Mouse (Mus musculus) bone marrow, adult 2 months (tissue): ENCODE measurements around the gene Mbnl3. TPM values are rescaled to one million over a fixed set of nuclear protein-coding genes. Genes with fewer than 3 reads are reported as not detected.

Experiments used
- H3K27ac ChIP-seq: fragments of 200-500 bp; 2 replicates; pipeline ENCODE4 v1.5.1; 2012; ENCODE audit warnings: low read depth, mild to moderate bottlenecking, control low read depth, inconsistent platforms, low read length; ENCODE audit not compliant: control insufficient read depth, poor library complexity, insufficient read depth
- H3K4me1 ChIP-seq: fragments of 200-500 bp; 2 replicates; pipeline ENCODE4 v1.6.1; 2011; ENCODE audit warnings: low read length; ENCODE audit not compliant: control insufficient read depth, insufficient read depth
- H3K4me3 ChIP-seq: fragments of 200-500 bp; replicated peaks from 2 replicates; pipeline ENCODE3; 2011; ENCODE audit warnings: mild to moderate bottlenecking, low read depth, low read length, control low read depth; ENCODE audit not compliant: control insufficient read depth
- CTCF ChIP-seq: fragments of 200-500 bp; IDR thresholded peaks from 2 replicates; pipeline ENCODE4 v1.5.1; 2011; ENCODE audit warnings: low read length, control low read depth; ENCODE audit not compliant: control insufficient read depth, insufficient read depth
- POLR2A ChIP-seq: fragments of 200-500 bp; IDR thresholded peaks from 2 replicates; pipeline ENCODE4 v1.6.1; 2011; ENCODE audit warnings: low read depth, mild to moderate bottlenecking, control low read depth, low read length, borderline replicate concordance; ENCODE audit not compliant: control insufficient read depth
- WGBS: fragments of 180-500 bp; shearing (Covaris S2); methylation state at CpG from one replicate; pipeline ENCODE4 v1.1.7; 2018; 5-methylcytosine and 5-hydroxymethylcytosine counted together
- polyA plus RNA-seq: library from polyadenylated mRNA; stranded (reverse); fragments of >200 nt; gene quantifications from 2 replicates; pipeline ENCODE4 v1.2.4, GENCODE M21; 2011; ENCODE audit warnings: low replicate concordance; ENCODE audit not compliant: missing spikeins, insufficient read depth, insufficient read length

The Mbnl3 gene
- polyA plus RNA-seq, 1 experiment: 8.2 TPM

- TF ChIP-seq CTCF (no peak), POLR2A (no peak)
- WGBS: 49% methylated on average over 5 of the region's 5 CpGs
These were observed 36.8 kb downstream of the Mbnl3 start for GRCm38 (mm10) chrX:51169476-51170045.

GRCm38 (mm10) chrX:51167976-51168375, 38.4 kb downstream of the Mbnl3 start:
- Histone ChIP-seq H3K27ac (no peak overlapping the region), H3K4me1 (no peaks in the 10 kb centered on the region), H3K4me3 (no peak overlapping the region)
- no peak for TF ChIP-seq CTCF
- WGBS: 80% methylated on average over 3 of the region's 3 CpGs

More at GRCm38 (mm10) chrX:51169476-51170045, 36.8 kb downstream of the Mbnl3 start:
- Histone ChIP-seq H3K4me3 (no peak overlapping the region), H3K27ac (no peak overlapping the region), H3K4me1 (no peaks in the 10 kb centered on the region)

- TF ChIP-seq POLR2A (no peak), CTCF (no peak)
- 83% methylated on average over 5 of the region's 5 CpGs for WGBS
- H3K4me1 ChIP-seq: no peaks in the 10 kb centered on the region
These were observed 41.6 kb downstream of the Mbnl3 start for GRCm38 (mm10) chrX:51164766-51165165.

DNA sequence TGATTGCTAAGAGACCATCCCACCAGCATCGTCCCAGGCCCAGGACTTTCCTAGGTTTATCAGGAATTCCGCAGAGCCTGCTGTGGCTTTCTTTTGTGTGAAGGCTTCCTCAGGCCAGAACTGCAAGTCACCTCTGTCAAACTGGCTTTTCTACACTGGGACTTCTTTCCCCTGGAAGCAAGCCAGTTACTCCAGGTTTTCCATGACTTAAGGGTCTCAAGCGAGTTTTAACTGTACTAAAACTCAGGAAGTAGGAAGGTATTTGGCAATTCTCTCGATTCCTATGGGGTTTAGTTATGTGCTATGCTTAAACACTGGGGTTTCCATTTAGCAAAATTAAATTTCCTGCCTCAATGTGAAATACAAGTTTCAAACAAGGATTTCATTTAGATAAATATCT, 57.9 kb downstream of the Mbnl3 start:
- Histone ChIP-seq H3K4me1 (no peaks in the 10 kb centered on the region), H3K27ac (no peak overlapping the region), H3K4me3 (no peak overlapping the region)
- no peak for TF ChIP-seq CTCF
- TF ChIP-seq POLR2A: no peak
- WGBS: 74% methylated on average over 4 of the region's 4 CpGs

More at GRCm38 (mm10) chrX:51164766-51165165, 41.6 kb downstream of the Mbnl3 start:
- Histone ChIP-seq H3K27ac (no peak overlapping the region), H3K4me3 (no peak overlapping the region)

- H3K27ac ChIP-seq: no peak overlapping the region
- 32% methylated on average over 4 of the region's 4 CpGs for WGBS
These were observed 60.0 kb downstream of the Mbnl3 start for GRCm38 (mm10) chrX:51146351-51146750.

GRCm38 (mm10) chrX:51140055-51140454, 66.3 kb downstream of the Mbnl3 start:
- TF ChIP-seq POLR2A: no peak
- no peak for TF ChIP-seq CTCF
- WGBS: 28% methylated on average over 3 of the region's 3 CpGs
- Histone ChIP-seq H3K4me3 (no peak overlapping the region), H3K4me1 (no peaks in the 10 kb centered on the region), H3K27ac (no peak overlapping the region)

More at GRCm38 (mm10) chrX:51146351-51146750, 60.0 kb downstream of the Mbnl3 start:
- Histone ChIP-seq H3K4me3 (no peak overlapping the region), H3K4me1 (no peaks in the 10 kb centered on the region)
- no peak for TF ChIP-seq POLR2A
- no peak for TF ChIP-seq CTCF

- Histone ChIP-seq H3K4me3 (no peak overlapping the region), H3K4me1 (no peaks in the 10 kb centered on the region), H3K27ac (no peak overlapping the region)
- no peak for TF ChIP-seq POLR2A
- no peak for TF ChIP-seq CTCF
- 85% methylated on average over 3 of the region's 3 CpGs for WGBS
These were observed 75.0 kb downstream of the Mbnl3 start for GRCm38 (mm10) chrX:51131325-51131724.

GRCm38 (mm10) chrX:51102748-51103147, 103.6 kb downstream of the Mbnl3 start:
- WGBS: 86% methylated on average over 4 of the region's 4 CpGs

DNA sequence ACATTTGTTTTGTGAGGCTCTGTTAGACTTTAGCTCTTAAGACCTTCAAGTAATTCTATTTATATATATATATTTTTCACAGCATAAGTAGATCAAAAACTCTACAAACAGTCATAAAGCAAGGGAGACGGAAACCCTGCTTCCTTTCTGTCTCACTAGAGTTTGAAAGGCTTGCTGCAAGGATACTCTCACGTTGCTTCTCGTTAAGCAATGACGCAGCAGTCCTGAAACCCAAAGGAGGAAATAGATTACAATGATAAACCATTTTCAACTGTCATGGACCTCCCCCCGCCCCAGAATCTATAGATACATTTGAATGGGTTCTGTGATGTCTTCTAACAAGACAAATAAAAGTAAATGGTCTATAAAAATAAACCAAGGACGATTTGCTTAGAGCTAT, 121.4 kb downstream of the Mbnl3 start:
- 18% methylated on average over 6 of the region's 6 CpGs for WGBS

More at GRCm38 (mm10) chrX:51102748-51103147, 103.6 kb downstream of the Mbnl3 start:
- H3K4me3 ChIP-seq: no peak overlapping the region
- H3K27ac ChIP-seq: no peak overlapping the region
- no peaks in the 10 kb centered on the region for H3K4me1 ChIP-seq
- TF ChIP-seq POLR2A: no peak

More for the DNA sequence above, 121.4 kb downstream of the Mbnl3 start:
- TF ChIP-seq CTCF (no peak), POLR2A (no peak)
- Histone ChIP-seq H3K27ac (no peak overlapping the region), H3K4me1 (no peaks in the 10 kb centered on the region), H3K4me3 (no peak overlapping the region)
